Mouse (Mus musculus): ENCODE results near the gene Sox2. TPM values are rescaled to one million over a fixed set of nuclear protein-coding genes. Genes with fewer than 3 reads are reported as not detected.

Gene Sox2
- not detected for polyA plus RNA-seq (2017; shearing (Covaris generic))

GRCm38 (mm10) chr3:34649726-34650620 lies at the start of gene Sox2:
Gene Sox2 (plus strand): TSS chr3:34650405.

All from effector memory CD4-positive, alpha-beta T cell, adult 5 months (primary cell).